Mouse (Mus musculus) heart, adult 9 months (tissue): ENCODE measurements around the gene Zscan29.
"Not testable (repeated sequence)": the region's sequence is repeated elsewhere in the genome, so short reads cannot be mapped to it uniquely, and the experiment has no call there.

Experiments used
- DNase-seq, 2 experiments: peaks; one replicate each; pipeline ENCODE4 v3.0.0; 2022; ENCODE audit warnings: low spot score in 2 of 2

Gene Zscan29

GRCm38 (mm10) chr2:121137371-121137770 is 33.6 kb downstream of the Zscan29 start:
- DNase-seq, result no peak

DNA sequence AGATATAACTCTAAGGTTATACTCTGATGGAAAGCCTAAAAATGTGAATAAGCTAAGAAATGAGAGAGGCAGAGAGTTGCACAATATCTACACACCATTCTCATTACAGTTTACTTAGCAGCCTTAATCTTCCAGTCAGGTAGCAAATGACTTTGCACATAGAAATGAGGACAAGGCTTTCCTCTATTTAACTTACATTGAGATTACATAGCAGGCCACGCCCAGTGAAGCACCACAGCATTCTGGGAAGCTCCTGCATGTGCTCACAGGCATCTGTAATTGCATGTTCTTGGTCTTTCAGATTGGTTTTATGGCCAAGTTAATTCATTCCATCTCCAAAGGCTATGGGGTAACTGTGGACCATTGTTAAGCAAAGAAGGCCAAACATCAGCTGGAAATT is 38.1 kb downstream of the Zscan29 start:
- DNase-seq, result no peak

DNA sequence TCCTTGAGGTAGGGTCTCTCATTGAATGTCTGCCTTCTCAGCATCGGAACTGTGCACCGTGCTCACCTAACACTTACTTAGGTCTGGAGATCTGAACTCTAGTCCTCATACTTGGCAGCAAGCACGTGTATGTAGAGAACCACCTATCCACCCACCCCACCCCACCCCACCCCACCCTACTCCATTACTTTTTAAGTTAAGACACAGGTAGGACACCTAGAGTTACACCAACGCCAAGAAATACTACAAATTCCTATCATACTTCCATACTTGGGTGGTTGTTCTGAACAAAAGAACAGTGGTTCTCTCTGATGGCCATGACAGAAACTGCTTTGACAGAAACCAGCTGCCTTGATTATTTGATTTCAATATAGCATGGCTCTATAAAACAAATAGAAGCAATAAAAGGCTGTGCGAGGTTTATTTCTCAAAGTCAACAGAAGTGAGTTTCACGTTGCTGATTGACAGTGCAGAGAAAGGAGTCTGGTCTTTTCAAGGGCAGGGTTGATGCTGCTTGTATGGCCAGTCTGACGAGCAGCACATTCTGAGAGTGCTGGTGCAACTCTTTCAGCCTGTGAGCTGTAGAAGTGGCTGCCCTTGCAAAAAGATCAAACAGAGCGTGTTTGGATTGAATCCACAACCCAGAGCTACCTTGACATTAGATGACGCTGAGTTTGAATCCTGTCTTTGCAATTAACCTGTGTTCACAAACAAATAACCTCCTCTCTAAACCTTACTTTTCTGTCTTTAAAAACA is 41.9 kb downstream of the Zscan29 start:
- DNase-seq, result no peak

- no peak for DNase-seq
Observed at GRCm38 (mm10) chr2:121127536-121127935, 43.4 kb downstream of the Zscan29 start.

DNA sequence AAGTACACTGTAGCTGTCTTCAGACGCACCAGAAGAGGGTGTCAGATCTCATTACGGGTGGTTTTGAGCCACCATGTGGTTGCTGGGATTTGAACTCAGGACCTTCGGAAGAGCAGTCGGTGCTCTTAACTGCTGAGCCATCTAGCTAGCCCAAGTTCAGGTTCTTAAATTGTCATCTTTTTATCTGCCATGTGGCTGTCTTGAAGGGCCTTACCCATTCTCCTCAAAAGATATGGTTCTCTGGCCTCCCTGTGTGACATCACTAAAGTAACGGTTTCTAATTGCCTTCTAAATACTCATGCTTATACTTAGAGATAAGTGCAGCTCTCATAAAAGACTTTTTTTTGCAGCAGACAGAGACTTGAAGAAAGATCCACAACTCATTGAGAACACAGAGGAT is 44.6 kb downstream of the Zscan29 start:
- not testable (repeated sequence) for DNase-seq

- DNase-seq, result no peak
Observed at GRCm38 (mm10) chr2:121119260-121119659, 51.7 kb downstream of the Zscan29 start.

DNA sequence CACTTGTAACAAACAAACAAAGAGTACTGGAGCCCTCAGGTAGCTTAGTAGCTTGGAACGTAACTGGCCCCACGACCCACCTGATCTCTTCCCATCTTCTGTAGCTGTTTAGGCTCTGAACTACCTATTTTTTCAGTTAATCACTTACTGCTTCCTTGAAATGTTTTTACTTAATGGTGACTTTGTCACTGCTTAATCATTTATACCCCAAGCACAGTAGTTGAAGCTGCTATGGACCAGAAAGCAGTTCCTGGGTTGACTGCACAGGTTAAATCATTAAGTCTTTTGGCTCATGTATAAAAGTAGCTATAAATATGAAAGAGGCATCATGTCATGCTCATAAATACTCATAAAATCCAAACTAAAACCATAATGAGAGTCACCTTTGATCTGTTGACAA is 55.5 kb downstream of the Zscan29 start:
- no peak for DNase-seq

DNA sequence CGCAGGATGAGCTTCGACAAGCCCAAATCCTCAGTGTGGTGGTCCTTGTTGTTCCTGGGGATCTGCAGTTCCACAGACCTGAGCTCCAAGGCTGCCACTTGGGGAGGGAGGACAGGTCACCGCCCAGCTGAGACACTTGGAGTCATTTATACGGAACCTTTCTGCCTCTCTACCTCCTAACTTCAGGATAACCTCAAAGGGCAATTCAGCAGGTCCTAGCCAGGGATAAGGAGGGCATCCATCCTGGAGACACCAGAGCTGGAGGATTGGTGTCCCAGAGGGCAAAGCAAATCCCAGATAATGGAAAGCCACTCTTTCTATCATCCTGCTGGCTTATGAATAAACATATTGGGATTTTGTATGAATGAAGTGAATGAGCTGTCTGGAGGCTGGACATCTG is 61.2 kb downstream of the Zscan29 start, which contains the start of gene Tgm7:
Gene Tgm7, minus strand, starts transcription at position 101 of the 400 bp plus-strand sequence.
- DNase-seq, result no peak
